Mouse (Mus musculus): Measurements from ENCODE around the gene Fbxo31.
"Not testable (repeated sequence)": the region's sequence is repeated elsewhere in the genome, so short reads cannot be mapped to it uniquely, and the experiment has no call there.

Gene Fbxo31

DNA sequence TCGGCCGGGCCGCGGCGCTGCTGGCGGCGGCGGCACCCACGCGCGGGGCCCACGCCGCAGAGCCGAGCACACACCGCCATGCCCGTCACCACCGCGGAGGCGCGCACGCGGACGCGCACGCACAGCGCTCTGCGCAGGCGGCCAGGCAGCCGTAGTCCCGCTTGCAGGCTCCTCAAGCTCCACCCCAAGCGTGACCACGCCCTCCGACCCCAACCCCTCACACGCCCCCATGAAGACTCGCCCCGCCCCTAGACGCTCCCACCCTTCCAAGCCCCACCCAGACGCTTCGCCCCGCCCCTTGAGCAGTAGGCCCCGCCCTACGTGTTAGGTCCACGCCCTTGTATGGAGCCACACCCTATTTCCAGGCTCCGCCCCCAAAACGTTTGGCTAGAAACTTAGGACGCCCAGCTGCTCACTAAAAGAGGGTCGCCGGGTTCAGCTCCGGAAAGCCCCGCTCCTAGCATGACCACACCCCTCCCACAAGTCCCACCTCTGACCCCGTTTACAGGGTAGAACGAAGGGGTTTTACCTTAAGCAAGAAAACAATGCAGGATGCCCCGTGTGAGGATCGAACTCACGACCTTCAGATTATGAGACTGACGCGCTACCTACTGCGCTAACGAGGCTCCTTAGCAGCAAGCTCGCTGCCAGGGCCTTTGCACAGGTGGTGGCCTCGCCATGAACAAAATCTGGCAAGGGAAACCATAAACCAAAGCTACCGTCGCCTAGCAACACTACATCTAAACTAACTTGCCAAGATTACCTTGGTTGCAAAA, at the start of gene Fbxo31:
TSS of gene Fbxo31 (minus strand) at position 131 of the 776 bp plus-strand sequence.
- peak; percentile 97 for DNase-seq (ENCODE audit: low spot score)

DNA sequence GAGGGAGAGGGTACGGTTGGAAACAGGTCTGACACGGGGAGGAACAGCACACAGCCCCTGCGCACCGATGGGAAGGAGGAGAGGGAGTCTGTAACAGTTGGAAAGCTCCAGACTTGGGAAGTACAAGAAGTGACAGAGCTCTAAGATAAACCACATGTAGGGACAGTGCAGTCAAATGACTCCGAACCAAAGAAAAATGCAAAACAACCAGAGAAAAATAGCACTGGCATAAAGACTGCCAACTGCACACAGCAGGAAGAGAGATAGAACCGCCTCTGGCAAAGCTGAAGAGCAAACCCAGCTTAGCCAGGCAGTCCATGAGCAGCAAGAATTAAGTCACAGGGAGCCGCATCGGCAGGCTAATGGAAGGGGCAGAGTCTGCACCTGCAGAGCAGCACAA, 44.4 kb upstream of the Fbxo31 start:
- no peak for DNase-seq (ENCODE audit: low spot score)

DNA sequence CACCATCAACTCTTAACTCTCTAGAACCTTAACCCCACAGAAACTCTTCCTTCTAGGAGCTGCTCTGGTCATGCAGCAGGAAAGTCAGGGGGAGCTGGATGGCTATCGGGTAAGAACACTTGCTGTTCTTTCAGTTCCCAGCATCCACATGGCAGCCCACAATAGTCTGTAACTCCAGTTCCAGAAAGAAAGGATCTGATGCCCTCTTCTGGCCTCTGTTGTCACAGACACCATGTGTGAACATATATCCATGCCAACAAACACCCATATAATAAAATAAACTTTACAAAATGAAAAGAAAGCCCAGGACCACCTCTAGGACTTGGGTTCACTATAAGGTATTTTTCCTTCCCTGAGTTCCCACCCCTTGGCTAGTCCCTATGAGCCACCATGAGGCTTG, 43.3 kb upstream of the Fbxo31 start:
- no peak for DNase-seq (ENCODE audit: low spot score)

DNA sequence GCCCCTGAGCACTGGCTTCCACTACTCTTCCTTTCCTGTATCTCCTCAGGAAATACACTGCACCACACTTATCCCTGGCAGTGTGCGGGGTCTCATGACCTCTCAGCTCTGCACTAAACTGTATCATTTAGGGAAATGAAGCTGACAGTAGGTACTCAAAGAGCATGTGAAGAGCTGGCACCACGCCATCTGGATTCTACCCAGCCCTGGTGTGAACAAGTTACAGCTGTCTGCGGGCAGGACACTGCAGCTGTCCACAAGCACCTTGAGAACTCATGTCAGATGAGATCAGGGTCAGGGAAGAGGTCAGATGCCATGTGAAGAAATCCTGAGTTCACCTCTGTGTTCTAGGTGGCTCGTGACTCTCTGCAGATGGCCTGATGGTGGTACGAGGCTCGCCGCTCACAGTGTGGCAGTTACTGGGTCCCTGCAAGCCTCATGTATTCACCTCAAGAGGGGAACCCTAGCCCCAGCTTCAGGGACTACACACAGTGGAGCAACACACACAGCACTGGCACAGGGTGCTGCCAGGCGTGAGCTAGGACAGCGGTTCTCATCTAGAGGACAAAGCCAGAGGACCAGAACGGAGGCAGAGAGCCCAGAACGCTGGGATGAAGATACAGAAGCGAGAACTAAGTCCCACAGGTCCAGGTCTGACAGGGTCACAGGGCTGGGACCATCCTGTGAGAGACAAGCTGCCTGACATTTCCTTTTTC, 42.4 kb upstream of the Fbxo31 start:
- DNase-seq (ENCODE audit: low spot score): no peak

DNA sequence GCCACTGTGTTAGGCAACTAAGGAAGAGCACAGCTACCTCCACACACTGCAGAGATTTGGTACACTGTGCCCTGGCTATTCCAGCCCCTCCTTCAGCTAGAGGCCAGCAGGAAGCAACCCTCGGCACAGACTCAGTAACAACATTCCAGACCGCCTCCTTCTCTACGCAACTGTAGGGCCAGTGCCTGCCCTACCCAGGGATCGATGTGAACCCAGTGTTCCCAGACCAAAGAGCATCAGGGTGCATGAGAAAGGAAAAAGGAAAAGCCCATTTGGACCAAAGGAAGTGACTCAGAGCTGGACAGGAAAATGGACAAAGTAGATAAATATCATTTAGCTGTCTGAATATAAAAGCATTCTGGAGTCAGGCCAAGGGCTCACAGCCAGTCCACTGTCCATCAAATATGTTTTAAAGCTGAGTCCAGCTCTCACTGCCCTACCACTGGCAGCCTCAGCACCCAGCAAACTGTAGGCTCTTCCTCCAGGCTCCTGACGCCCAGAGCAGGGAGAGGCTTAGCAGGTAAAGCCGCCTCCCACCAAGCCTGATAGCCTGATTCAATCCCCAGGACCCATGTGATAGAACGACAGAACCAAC, 40.9 kb upstream of the Fbxo31 start:
- DNase-seq (ENCODE audit: low spot score): no peak

DNA sequence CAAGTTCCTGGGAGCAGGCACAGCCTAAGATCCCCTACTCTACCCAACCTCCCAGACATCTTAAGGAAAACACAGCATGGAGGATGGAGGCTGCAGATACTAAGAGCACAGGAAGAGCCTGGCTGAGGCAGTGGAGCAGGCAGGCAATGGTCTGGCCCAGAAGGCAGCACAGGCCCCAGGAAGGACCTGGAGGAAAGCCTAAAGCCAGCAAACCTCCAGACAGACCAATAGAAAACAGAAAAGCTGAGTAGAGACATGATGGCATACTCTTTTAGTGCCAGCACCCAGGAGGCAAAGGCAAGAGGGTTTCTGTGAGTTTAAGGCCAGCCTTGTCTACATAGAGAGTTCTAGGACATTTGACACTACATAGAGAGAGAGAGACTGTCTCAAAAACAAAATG, 34.8 kb upstream of the Fbxo31 start:
- DNase-seq (ENCODE audit: low spot score): no peak

DNA sequence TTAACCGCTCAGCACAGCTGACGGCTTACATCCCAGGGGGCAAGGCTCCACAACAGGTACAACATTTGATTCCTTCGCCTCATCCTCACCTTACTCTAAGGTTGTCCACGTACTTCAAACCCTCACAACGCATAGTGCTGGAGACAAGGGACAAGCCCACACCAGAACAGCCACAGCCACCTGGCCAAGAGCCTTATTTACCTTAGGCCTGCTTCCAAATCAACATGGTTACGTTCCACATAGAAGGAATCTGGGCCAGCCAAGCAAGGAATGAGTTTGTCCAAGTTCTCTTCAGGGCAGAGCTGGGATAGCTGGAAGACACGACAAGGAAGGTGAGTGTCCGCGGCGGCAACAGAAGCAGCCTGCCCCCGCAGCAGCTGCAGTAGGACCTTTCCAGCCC, 31.3 kb upstream of the Fbxo31 start:
- DNase-seq (ENCODE audit: low spot score): no peak

DNA sequence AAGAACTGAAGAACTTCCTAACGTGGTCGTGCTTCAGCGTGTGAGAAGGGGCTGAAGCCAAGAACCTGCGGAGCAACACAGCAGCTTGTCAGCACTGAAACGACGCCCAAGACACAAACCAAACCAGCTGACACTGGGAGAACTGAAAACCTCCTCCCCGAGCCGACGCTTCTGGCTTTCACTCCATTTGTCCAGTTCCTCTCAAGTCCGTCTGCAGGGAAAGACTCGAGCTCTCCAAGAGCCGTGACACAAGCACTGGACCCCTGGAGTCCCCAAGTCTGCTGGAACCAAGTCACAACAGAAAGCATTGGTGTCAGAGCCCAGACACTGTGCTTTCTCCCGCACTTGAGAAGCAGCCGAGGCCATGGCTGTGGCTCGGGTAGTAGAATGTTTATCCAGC, 30.6 kb upstream of the Fbxo31 start:
- no peak for DNase-seq (ENCODE audit: low spot score)

DNA sequence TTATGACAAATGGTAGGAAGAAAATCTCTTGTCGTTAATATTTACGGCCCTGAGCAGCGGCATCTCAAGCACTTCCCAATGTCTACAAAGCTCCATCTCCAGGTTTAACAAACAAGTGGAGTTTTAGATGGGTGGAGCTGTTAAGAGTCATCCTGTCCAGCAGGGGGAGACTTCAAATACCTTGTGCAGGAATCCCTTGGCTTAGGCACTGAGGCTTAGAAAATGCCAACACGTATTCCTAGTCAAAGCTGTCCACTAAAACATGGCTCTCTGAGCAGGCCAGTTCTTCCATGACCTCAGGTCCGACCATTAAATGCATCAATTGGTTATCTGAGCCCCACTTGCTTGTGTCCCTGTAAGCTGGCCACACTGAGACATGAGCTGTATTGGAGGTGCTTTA, 29.1 kb upstream of the Fbxo31 start:
- peak; percentile 45 for DNase-seq (ENCODE audit: low spot score)

DNA sequence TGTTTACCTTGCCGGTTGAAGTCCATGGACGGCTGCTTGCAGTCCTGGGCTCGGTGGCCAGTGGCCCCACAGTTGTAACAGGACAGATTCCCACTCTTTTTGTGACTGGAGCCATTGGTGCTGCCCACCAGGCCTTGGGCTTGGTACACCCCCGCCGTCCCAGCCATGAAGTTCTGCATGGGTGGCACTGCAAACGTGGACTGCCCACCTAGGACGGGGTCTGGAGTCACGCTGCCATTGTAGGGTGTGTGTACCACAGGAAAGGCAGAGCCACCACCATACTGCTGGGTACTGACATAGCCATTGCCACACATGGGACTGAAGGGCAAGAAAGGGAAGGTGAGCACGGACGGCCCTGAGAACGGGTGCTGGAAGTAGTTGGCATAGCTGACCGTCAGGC, 25.2 kb upstream of the Fbxo31 start:
- no peak for DNase-seq (ENCODE audit: low spot score)

DNA sequence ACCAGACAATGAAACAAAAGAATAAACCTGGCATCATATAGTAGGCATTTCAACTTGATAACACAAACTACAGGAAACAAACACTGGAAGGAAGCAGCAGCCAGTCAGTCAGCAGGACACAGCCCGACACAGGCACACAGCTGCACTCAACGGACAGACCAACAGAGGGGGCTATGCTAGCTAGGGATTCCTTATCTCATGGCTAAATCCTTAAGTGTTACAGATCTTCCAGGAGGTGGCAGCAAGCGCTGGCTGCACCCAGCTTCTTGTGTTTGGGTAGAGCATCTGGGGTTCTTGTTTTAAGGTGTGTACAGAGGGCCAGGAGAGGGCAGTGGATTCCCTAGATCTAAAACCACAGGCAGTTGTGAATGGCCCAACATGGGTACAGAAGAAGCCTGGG, 24.3 kb upstream of the Fbxo31 start:
- peak; percentile 82 for DNase-seq (ENCODE audit: low spot score)

DNA sequence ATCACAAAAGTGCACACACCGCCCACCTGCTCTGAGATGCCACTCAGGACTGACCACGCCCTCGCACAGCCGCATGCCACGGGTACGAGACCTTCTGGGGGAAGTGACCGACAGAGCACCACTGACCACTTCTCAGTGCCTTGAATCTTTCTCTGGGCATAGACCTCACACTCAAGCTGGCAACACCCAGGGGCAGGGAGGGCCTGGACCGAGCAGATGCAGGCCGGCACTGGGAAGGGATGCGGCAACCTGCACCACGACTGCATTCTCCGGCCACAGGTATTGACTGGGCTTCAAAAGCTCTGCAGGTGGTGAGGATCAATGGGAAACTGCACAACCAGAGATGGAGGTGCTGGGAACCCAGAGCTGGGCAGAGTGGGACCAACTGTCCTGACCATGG, 23.8 kb upstream of the Fbxo31 start:
- DNase-seq (ENCODE audit: low spot score): no peak

DNA sequence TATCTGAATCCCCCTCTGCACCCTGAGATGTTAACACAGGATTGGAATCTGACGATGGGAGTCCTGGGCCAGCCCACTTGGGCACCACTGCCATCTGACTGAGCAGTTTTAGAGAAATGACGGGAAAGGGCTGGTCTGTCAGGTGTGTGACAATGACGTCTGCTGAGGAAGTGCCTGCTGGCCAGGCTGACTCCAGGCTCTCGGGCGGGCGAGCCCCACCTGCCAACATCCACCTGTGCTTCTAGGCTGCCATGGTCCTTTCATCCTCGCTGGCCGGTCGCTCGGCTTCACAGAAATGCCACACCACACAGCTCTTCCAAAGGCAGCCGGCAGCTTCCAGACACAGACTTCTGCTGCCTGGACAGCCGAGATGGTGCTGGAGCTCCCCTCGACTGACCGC, 21.2 kb upstream of the Fbxo31 start:
- DNase-seq (ENCODE audit: low spot score): no peak

DNA sequence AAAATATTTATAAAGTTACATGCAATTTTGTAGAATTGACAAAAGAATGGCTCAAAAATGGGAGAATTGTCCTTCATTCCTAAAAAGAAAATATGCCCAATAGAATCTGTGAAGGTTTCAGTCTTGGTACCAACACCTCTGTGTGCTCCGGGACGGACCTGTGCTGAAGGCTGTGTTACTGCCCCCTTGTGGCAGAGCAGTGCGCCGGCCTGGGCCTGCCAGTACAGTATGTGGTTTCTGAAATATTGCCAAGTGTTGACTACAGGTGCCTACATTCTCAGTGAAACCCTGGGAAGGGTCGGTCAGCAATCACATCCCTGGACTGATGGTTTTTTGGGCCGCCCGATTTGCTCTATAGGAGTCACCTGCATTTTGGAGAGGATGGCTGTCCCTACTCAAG, 20.3 kb upstream of the Fbxo31 start:
- DNase-seq (ENCODE audit: low spot score): peak; percentile 85

DNA sequence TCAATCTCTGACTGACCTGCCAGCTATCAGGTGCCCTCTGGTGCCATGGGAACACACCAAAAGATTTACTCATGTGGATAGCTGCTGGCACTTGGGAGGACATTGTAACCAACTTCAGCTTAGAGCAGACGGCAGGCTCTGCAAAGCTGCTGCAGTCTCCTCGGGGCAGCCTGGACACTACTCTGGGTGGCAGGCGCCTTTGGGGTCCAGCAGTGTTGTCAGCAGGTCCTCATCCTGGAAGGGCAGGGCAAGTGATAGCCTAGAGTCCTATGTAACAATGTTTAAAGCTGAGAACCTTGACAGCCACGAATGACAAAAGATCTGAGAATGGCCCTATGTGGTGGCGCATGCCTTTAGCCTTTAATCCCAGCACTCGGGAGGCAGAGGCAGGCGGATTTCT, 19.6 kb upstream of the Fbxo31 start:
- no peak for DNase-seq (ENCODE audit: low spot score)

DNA sequence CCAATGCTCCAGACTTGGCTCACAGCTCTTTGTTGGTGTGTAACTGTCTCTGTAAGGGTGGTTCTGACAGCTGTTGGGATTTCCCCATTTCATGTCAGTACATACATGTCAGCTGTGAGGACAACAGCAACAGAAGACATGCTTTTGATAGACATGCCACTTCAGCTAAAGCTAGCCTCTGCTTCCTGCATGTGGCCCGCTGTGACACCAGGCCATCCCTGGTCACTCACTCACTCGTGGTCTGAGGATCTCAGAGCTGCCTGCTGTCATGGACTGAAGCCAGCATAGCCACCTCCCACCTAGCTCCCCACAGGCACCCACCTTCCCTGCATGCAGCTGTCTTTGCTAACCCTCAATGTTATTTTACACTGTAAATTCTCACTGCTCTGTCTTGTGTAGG, 18.9 kb upstream of the Fbxo31 start:
- not testable (repeated sequence) for DNase-seq (ENCODE audit: low spot score)

DNA sequence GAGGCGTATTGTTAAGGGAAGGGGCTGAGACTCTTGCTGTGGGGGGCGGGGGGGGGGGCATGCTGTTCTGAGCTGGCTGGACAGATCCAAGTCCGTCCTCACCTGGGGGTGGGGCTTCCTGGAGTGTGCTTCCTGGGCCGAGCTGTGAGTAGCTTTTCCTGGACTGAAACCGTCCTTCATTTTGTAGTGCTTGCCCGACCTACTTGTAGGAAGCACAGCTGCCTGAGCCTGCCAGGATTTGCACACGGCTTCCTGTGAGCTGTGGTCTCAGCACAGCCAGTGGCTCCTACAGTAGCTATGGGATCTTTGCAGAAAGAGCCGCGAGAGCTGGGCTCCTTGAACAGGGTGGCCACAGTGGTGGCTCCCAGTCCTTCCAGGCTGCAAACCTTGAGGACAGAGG, 15.4 kb upstream of the Fbxo31 start:
- no peak for DNase-seq (ENCODE audit: low spot score)

DNA sequence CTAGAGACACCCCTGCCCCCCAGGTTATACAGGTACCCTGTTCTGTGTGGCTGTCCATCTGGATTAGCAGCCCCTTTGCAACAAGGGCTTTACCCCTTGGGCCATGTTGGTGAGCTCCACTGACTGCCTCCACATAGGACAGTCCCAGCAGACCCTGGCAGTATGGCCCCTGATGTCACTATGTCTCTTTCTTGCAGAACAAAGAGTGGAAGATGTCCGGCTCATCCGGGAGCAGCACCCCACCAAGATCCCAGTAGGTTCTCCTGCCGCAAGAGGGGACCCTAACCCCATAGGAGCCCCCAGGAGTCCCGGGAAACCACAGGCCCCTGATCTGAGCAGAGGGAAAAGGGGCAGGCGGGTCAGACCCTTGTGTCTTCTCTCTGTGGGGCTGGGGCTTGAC, 14.7 kb upstream of the Fbxo31 start:
- no peak for DNase-seq (ENCODE audit: low spot score)

DNA sequence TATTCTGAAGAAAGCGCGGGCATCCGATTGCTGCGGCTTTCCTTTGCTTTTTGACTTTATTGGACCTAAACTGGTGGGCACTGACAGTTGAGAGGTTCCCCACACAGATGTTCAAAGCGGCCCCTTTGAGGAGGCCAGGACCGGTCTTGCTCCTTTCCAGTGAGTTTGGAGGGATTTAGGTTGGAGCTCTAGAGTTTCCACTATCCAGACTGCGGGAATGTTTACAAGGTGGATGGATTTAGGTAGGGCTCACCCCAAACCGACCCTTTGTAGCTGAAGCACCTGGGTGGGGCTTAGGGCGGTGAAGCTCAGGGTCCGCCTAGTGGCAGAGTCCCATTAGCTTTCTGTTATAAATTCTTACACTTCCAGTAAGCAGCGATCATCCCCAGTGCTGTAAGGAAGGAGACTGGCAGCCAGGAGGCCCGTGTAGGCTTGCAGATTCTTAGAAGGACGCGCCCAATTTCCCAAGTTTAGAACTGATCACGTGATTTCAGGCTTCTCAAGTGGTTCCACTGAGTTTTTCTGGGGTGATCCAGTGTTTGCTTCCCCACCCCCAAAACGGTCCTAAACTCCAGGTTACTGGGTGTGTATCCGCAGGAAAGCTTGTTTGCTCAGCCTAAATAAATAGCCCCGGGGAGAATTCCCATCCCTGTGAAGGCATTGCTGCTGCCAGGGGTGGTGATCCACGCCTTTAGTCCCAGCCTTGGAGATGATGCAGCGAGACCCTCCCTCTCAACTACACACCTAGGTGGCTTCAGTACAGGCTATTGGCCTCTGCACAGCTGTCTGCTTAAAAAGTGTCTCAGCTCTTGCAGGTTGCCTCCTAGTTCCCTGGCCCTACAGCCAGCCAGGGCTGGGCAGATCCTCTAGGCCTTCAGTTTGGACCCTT, 12.8 kb upstream of the Fbxo31 start:
- peak; percentile 68 for DNase-seq (ENCODE audit: low spot score)

DNA sequence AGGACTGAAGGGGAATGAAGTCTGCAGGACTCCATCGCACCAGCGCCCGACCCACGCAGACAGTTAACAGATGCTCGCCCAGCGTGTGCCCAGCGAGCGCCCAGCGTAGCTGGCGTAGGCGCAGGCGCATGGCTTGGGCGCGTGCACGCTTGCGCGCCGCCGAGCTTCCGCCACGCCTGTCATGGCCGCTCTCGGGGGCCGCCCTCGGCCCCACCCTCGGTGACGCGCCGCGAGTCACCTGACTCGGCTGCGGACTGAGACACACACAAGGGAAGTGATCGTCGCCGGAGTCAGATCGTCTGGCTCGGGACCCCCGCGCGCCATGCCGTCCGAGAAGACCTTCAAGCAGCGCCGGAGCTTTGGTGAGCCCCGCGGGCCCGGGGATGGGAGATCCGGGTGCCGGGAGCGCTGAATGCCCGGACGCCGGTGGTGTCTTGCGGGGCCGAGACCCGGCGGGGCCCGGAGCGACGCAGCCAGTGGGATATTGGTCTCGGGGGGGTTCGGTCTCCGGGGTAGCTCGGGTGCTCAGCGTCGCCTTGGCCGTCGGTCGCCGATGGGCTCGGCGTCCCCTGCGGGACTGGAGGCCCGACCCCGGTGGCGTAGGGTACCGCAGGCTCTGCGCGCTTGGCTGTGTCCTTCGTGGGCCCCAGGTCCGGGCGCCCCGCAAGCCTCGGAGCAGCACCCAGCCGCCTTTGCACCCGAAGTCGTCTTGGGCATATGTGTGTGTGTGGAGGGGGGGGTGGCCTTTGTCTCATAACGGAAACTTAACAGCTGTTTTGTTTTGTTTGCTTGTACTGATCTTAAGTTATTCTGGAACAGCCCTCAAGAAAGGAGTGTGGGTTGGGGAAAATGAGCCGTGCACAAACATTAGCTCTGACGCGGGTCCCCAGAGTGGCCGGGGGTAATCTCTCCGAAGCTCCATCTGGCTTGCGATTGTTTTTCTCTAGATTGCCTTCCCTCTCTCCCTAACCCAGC, 11.9 kb upstream of the Fbxo31 start, which contains the start of gene Map1lc3b:
TSS of gene Map1lc3b (plus strand) at position 159 of the 975 bp plus-strand sequence.
- DNase-seq (ENCODE audit: low spot score): peak; percentile 97

DNA sequence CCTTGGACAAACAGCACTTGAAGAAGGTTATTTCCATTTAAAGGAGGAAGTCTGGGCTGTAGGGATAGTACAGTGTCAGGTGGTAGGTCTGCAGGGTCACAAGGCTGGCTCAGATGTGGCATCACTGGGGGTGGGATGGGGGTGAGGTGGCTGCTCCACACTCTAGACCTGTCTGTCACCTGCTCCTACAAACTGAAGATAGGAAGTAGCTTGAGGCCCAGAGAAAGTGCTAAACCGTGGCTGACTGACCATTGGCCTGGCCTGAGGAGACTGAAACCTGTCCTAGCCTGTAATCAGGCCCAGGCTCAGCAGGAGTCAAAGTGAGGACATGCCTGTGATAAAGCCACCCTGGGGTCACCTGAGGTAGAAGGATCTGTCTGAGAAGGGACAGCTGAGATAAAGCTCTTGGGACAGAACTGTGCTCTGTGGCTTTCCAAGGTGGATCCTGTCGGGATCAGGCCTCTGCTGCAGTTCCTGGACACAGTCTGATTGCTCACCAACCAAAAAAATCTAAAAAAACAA, 10.7 kb upstream of the Fbxo31 start:
- DNase-seq (ENCODE audit: low spot score): no peak

Measured in retina, embryonic 14.5 days (tissue).